Mouse (Mus musculus): ENCODE data around the gene Mogs.

Gene Mogs

GRCm38 (mm10) chr6:83115011-83115671 lies at the start of gene Mogs:
Gene Mogs (plus strand): TSS chr6:83115496.
- peak; percentile 83 for DNase-seq (ENCODE audit: low read depth, low spot score)

GRCm38 (mm10) chr6:83065995-83066394 lies 49.3 kb upstream of the Mogs start:
- peak; percentile 38 for DNase-seq (ENCODE audit: low read depth, low spot score)

- DNase-seq (ENCODE audit: low read depth, low spot score) = peak; percentile 63
Measured at GRCm38 (mm10) chr6:83066441-83066840, 48.9 kb upstream of the Mogs start.

GRCm38 (mm10) chr6:83068221-83068620 lies 47.1 kb upstream of the Mogs start:
- DNase-seq (ENCODE audit: low read depth, low spot score) = peak; percentile 62

GRCm38 (mm10) chr6:83068706-83069487 lies 46.4 kb upstream of the Mogs start:
- DNase-seq (ENCODE audit: low read depth, low spot score) = peak; percentile 47

- peak; percentile 52 for DNase-seq (ENCODE audit: low read depth, low spot score)
Measured at GRCm38 (mm10) chr6:83069488-83070246, 45.6 kb upstream of the Mogs start.

GRCm38 (mm10) chr6:83070247-83070310 lies 45.2 kb upstream of the Mogs start, which contains the start of gene Tlx2:
Gene Tlx2 (minus strand): TSS chr6:83070293.
- DNase-seq (ENCODE audit: low read depth, low spot score) = no peak

- DNase-seq (ENCODE audit: low read depth, low spot score) = peak; percentile 81
Measured at GRCm38 (mm10) chr6:83070311-83071219, 44.7 kb upstream of the Mogs start.

GRCm38 (mm10) chr6:83071220-83071619 lies 44.1 kb upstream of the Mogs start:
- peak; percentile 27 for DNase-seq (ENCODE audit: low read depth, low spot score)

- DNase-seq (ENCODE audit: low read depth, low spot score) = no peak
Measured at GRCm38 (mm10) chr6:83074979-83075378, 40.3 kb upstream of the Mogs start.

- no peak for DNase-seq (ENCODE audit: low read depth, low spot score)
Measured at GRCm38 (mm10) chr6:83077630-83078323, 37.5 kb upstream of the Mogs start, which contains the start of gene Pcgf1. Gene Pcgf1 (plus strand): TSS chr6:83077869.

- peak; percentile 98 for DNase-seq (ENCODE audit: low read depth, low spot score)
Measured at GRCm38 (mm10) chr6:83078324-83078858, 36.9 kb upstream of the Mogs start.

GRCm38 (mm10) chr6:83080210-83080609 lies 35.1 kb upstream of the Mogs start:
- DNase-seq (ENCODE audit: low read depth, low spot score) = no peak

GRCm38 (mm10) chr6:83083497-83083896 lies 31.8 kb upstream of the Mogs start:
- DNase-seq (ENCODE audit: low read depth, low spot score) = no peak

- no peak for DNase-seq (ENCODE audit: low read depth, low spot score)
Measured at GRCm38 (mm10) chr6:83084477-83084876, 30.8 kb upstream of the Mogs start.

GRCm38 (mm10) chr6:83086121-83087035 lies 28.9 kb upstream of the Mogs start, which contains the start of gene Lbx2:
Gene Lbx2 (plus strand): TSS chr6:83086367.
- DNase-seq (ENCODE audit: low read depth, low spot score) = peak; percentile 45

- peak; percentile 61 for DNase-seq (ENCODE audit: low read depth, low spot score)
Measured at GRCm38 (mm10) chr6:83087205-83087925, 27.9 kb upstream of the Mogs start.

- peak; percentile 14 for DNase-seq (ENCODE audit: low read depth, low spot score)
Measured at GRCm38 (mm10) chr6:83087926-83088260, 27.4 kb upstream of the Mogs start.
